Mouse (Mus musculus) midbrain, postnatal 0 days (tissue): ENCODE results near the gene E2f6. TPM values are rescaled to one million over a fixed set of nuclear protein-coding genes. Genes with fewer than 3 reads are reported as not detected.

Experiments used
- ATAC-seq: fragments of 200-750 bp; cut with Nextera tagmentation; 2 replicates; pipeline ENCODE4 v1.8.0; 2017; ENCODE audit warnings: moderate number of reproducible peaks, mild to moderate bottlenecking, moderate TSS enrichment, moderate library complexity; ENCODE audit not compliant: low FRiP score
- DNase-seq: peaks from one replicate; pipeline ENCODE4 v3.0.0-alpha.2; 2015; ENCODE audit warnings: low spot score
- H3K27ac ChIP-seq: fragments of 300-500 bp; sonication (generic); 2 replicates; pipeline ENCODE4 v1.5.1; 2014; ENCODE audit warnings: low read depth, mild to moderate bottlenecking, low read length, mixed read lengths
- H3K27me3 ChIP-seq: fragments of 300-500 bp; sonication (generic); 2 replicates; pipeline ENCODE4 v1.6.1; 2014; ENCODE audit warnings: low read length, control low read depth, mixed read lengths; ENCODE audit not compliant: insufficient read depth
- H3K36me3 ChIP-seq: fragments of 300-500 bp; sonication (generic); 2 replicates; pipeline ENCODE4 v1.6.1; 2014; ENCODE audit warnings: low read length, control low read depth, mixed read lengths; ENCODE audit not compliant: insufficient read depth
- H3K4me1 ChIP-seq: fragments of 300-500 bp; sonication (generic); 2 replicates; pipeline ENCODE4 v1.6.1; 2014; ENCODE audit warnings: mild to moderate bottlenecking, control low read depth, antibody characterized with exemption, low read length, mixed read lengths; ENCODE audit not compliant: insufficient read depth
- H3K4me2 ChIP-seq: fragments of 300-500 bp; sonication (generic); 2 replicates; pipeline ENCODE4 v1.6.1; 2014; ENCODE audit warnings: low read depth, mild to moderate bottlenecking, low read length, mixed read lengths; ENCODE audit not compliant: poor library complexity, severe bottlenecking
- H3K4me3 ChIP-seq: fragments of 300-500 bp; sonication (generic); 2 replicates; pipeline ENCODE4 v1.5.1; 2014; ENCODE audit warnings: low read depth, mild to moderate bottlenecking, low read length, moderate library complexity
- H3K9ac ChIP-seq: fragments of 300-500 bp; sonication (generic); replicated peaks from 2 replicates; pipeline ENCODE4 v1.6.1; 2014; ENCODE audit warnings: mild to moderate bottlenecking, low read length, moderate library complexity, mixed read lengths; ENCODE audit not compliant: poor library complexity, severe bottlenecking
- H3K9me3 ChIP-seq: fragments of 300-500 bp; sonication (generic); 2 replicates; pipeline ENCODE4 v1.6.1; 2016; ENCODE audit warnings: low read length, control low read depth
- CTCF ChIP-seq: IDR thresholded peaks from 2 replicates; pipeline ENCODE4 v1.5.1; 2016; ENCODE audit warnings: antibody characterized with exemption, mild to moderate bottlenecking
- WGBS: fragments of 180-500 bp; shearing (Covaris S2); extraction: QIAGEN DNeasy Blood & Tissue Kit; methylation state at CpG from one replicate; pipeline ENCODE4 v1.1.7; 2014; 5-methylcytosine and 5-hydroxymethylcytosine counted together
- polyA plus RNA-seq: library from polyadenylated mRNA; unstranded; fragments of >200 nt; fragmentation: Nextera tagmentation; extraction: Ambion mirVana; gene quantifications from 2 replicates; pipeline ENCODE4 v1.2.1, GENCODE M21; 2015
- total RNA-seq: library from RNA; depleted of rRNA; stranded (reverse); fragments of >200 nt; gene quantifications from 2 replicates; pipeline ENCODE4 v1.2.3, GENCODE M21; 2014

Gene E2f6
- total and polyA plus RNA-seq, 2 experiments from 2014 or later = 15.8 to 19.3 TPM

DNA sequence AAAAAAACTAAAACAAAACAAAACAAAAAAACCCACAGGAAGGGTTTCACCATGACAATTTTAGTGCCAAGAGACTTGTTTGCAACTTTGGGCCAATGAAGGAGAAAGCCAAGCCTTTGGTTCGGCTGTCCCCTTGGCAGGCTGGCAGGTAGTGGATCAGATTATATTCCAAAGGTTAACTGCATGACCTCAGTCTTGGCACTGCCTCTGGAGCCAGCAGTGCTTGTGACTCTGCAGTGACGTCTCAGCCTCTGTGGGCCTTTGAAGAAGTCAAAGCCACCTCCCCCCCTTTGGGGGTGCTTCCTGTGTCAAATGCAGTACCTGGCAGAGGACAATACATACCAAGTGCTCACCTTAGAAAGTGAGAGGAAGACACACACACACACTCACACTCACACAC, 63.3 kb downstream of the E2f6 start:
- no peaks in the 10 kb centered on the region for H3K27me3 ChIP-seq
- DNase-seq (no peak), ATAC-seq (no peak)
- no peak overlapping the region for H3K9ac ChIP-seq
- no peak overlapping the region for H3K27ac ChIP-seq
- H3K4me3 ChIP-seq = no peak overlapping the region
- no peaks in the 10 kb centered on the region for H3K4me1 ChIP-seq
- no peak overlapping the region for H3K4me2 ChIP-seq
- 63% methylated on average over 2 of the region's 2 CpGs for WGBS
- no peaks in the 10 kb centered on the region for H3K36me3 ChIP-seq
- no peak for TF ChIP-seq CTCF
- H3K9me3 ChIP-seq = no peaks in the 10 kb centered on the region

DNA sequence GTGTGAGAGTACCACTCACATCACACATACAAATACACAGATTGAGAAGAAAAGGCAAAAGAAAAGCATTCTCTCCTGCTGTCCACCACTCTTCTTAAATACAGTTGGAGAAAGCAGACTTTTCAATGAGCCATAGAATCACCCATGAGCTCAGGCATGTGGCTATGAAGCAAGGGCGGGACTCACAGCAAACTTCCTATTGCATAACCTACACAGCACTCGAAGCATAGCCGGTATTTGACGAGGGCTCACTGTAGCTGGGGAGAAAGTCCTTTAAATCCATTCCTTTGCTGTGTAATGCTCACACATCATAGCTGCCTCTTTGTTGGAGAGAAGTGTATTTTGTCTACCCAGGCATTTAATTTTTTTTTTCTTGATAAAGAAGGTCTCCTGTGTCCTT, 64.5 kb downstream of the E2f6 start:
- WGBS = 69% methylated on average over 4 of the region's 4 CpGs
- H3K9me3 ChIP-seq = no peaks in the 10 kb centered on the region
- ATAC-seq = no peak
- no peak overlapping the region for H3K4me3 ChIP-seq
- DNase-seq = no peak
- no peaks in the 10 kb centered on the region for H3K27me3 ChIP-seq
- H3K27ac ChIP-seq = no peak overlapping the region
- no peaks in the 10 kb centered on the region for H3K4me1 ChIP-seq
- H3K9ac ChIP-seq = no peak overlapping the region
- TF ChIP-seq CTCF = no peak
- no peaks in the 10 kb centered on the region for H3K36me3 ChIP-seq
- no peak overlapping the region for H3K4me2 ChIP-seq

DNA sequence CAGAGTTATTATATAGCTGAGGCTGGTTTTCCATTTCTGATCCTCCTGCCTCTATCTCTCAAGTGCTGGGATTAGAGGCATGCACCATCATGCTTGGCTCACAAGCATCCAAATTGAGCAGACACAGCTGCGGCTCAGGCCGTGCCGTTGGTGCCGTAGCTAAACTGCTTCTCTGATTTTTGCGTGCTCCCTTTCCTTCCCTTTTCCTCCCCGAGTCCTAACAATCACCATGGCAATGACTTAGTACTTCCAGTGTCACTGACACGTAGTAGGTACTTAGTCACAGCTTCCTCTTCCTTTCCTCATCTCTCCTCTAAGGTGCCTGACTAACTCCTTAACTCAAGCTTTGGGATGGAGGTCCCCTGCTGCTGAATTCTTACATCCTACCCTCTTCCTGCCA, 64.9 kb downstream of the E2f6 start:
- Histone ChIP-seq H3K9me3 (no peaks in the 10 kb centered on the region), H3K27me3 (no peaks in the 10 kb centered on the region), H3K4me1 (no peaks in the 10 kb centered on the region), H3K27ac (no peak overlapping the region), H3K4me3 (no peak overlapping the region), H3K4me2 (no peak overlapping the region), H3K9ac (no peak overlapping the region), H3K36me3 (no peaks in the 10 kb centered on the region)
- 63% methylated on average over 7 of the region's 7 CpGs for WGBS
- no peak for TF ChIP-seq CTCF
- no peak for ATAC-seq
- DNase-seq = no peak

DNA sequence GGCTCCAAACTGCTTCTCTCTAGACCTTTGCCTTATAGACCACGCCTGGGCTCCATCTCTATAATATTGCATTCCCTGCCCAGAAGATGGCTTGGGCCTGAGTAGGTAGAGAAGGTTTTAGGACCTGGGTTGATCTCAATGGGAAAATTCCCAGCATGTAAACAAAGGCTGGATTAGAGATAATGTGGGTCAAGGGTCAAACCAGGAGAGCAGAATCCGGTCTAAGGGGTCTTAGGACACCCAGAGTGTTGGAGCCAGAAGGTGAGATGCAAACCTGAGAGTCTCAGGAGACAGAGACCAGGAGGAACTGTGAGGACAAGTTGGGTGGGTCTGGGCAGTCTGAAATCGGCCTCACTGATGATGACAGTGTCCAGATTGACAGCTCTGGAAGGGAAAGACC, 65.9 kb downstream of the E2f6 start:
- WGBS = 43% methylated on average over 3 of the region's 3 CpGs
- no peak for TF ChIP-seq CTCF
- H3K9ac ChIP-seq = no peak overlapping the region
- H3K27me3 ChIP-seq = no peaks in the 10 kb centered on the region
- ATAC-seq (no peak), DNase-seq (no peak)
- no peaks in the 10 kb centered on the region for H3K9me3 ChIP-seq
- H3K4me1 ChIP-seq = no peaks in the 10 kb centered on the region
- no peak overlapping the region for H3K27ac ChIP-seq
- H3K4me2 ChIP-seq = no peak overlapping the region
- H3K36me3 ChIP-seq = no peaks in the 10 kb centered on the region
- H3K4me3 ChIP-seq = no peak overlapping the region

DNA sequence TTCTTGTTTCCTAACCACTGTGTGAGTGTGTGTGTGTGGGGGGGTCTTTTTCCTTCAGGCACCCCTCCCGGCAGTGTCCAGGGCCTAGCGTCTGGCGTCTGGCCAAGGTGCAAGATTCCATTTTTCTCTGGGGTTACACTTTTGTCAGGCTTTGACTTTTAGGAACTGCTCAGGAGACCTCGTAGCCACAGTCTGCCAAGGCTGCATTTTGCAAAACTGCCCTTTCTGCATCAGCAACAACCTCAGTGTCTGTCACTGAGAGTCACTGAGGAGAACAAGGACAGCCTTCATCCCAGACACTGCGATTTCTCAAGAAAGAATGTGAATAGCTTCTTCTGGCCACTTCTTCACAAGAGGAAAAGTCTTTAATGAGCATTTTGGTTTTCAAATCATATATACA, 66.4 kb downstream of the E2f6 start:
- ATAC-seq = no peak

DNA sequence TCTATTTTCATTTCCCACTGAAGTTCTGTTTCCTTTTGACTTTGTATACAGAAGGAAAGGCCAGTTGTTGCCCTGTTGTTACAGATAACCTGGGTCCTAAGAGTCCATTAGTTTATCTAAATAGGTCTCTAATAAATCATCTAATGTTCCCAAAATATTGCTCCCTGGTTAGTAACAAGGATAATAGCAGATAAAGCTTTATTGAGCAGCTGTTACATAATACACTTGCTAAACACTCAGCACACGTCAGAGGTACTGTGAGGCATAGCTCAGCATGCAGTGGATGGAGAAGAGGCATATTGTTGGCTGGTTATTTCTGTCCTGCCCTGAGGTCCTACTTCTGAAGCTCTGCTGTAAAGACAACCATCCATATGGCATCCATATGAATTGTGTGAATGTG, 66.9 kb downstream of the E2f6 start:
- ATAC-seq (no peak), DNase-seq (no peak)
- H3K9ac ChIP-seq = no peak overlapping the region
- no peaks in the 10 kb centered on the region for H3K4me1 ChIP-seq
- WGBS = 39% methylated on average over 1 of the region's 1 CpGs
- no peaks in the 10 kb centered on the region for H3K27me3 ChIP-seq
- no peak for TF ChIP-seq CTCF
- H3K36me3 ChIP-seq = no peaks in the 10 kb centered on the region
- no peaks in the 10 kb centered on the region for H3K9me3 ChIP-seq
- H3K4me2 ChIP-seq = no peak overlapping the region
- no peak overlapping the region for H3K4me3 ChIP-seq
- no peak overlapping the region for H3K27ac ChIP-seq

More for the DNA sequence above, 66.4 kb downstream of the E2f6 start:
- no peak overlapping the region for H3K27ac ChIP-seq
- no peak for TF ChIP-seq CTCF
- H3K36me3 ChIP-seq = no peaks in the 10 kb centered on the region
- no peak overlapping the region for H3K4me3 ChIP-seq
- H3K9me3 ChIP-seq = no peaks in the 10 kb centered on the region
- WGBS = 52% methylated on average over 5 of the region's 5 CpGs
- DNase-seq = no peak
- no peak overlapping the region for H3K4me2 ChIP-seq
- no peaks in the 10 kb centered on the region for H3K4me1 ChIP-seq
- H3K27me3 ChIP-seq = no peaks in the 10 kb centered on the region
- H3K9ac ChIP-seq = no peak overlapping the region

DNA sequence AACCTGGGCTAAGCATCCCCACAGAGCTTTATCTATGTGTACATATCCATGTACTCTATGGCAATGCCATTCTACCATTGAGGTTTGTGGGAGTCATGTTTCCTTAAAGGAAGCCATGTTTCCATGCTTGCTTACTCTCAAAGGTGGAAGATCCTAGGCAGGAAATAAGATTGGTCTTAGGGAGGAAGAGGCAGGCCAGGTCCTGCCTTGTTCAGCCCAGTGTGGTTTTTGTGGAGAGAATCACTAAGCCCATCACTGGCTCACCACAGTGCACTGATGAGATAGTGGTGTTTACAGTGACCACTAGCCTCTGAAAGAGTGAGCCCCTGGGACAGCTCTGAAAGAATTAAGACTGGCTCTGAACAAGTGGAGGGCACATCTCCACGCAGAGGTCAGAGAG, 68.6 kb downstream of the E2f6 start:
- WGBS = 81% methylated on average over 1 of the region's 1 CpGs
- Histone ChIP-seq H3K4me1 (no peaks in the 10 kb centered on the region), H3K4me2 (no peak overlapping the region), H3K9ac (no peak overlapping the region), H3K27me3 (no peaks in the 10 kb centered on the region), H3K27ac (no peak overlapping the region), H3K4me3 (no peak overlapping the region), H3K36me3 (no peaks in the 10 kb centered on the region), H3K9me3 (no peaks in the 10 kb centered on the region)
- ATAC-seq = no peak
- no peak for DNase-seq
- TF ChIP-seq CTCF = no peak
